Mouse (Mus musculus) kidney, postnatal 14 days (tissue): ENCODE measurements at regions not wholly inside any gene's neighbourhood (a gene's known extent, or its start where the extent isn't known, plus 50 kb on each side); places are given as distances from the start of the nearest gene placed in this dataset.

ENCODE experiments used
- DNase-seq: peaks from one replicate; pipeline ENCODE4 v3.0.0; 2022; ENCODE audit warnings: mixed read lengths

GRCm38 (mm10) chrX:99544410-99544809 is 73.3 kb upstream of the Pja1 start:
- DNase-seq: no peak

GRCm38 (mm10) chrX:99541916-99542315 is 70.8 kb upstream of the Pja1 start:
- DNase-seq: no peak

GRCm38 (mm10) chrX:99540087-99540576 is 69.1 kb upstream of the Pja1 start:
- no peak for DNase-seq

GRCm38 (mm10) chrX:99539684-99540083 is 68.6 kb upstream of the Pja1 start:
- DNase-seq: no peak

- no peak for DNase-seq
These were observed 66.7 kb upstream of the Pja1 start for GRCm38 (mm10) chrX:99537814-99538213.

GRCm38 (mm10) chrX:99534922-99535321 is 63.8 kb upstream of the Pja1 start:
- DNase-seq: peak; percentile 44

GRCm38 (mm10) chrX:99531154-99531553 is 60.1 kb upstream of the Pja1 start:
- DNase-seq: peak; percentile 36

GRCm38 (mm10) chrX:99530511-99530910 is 59.4 kb upstream of the Pja1 start:
- no peak for DNase-seq

GRCm38 (mm10) chrX:99523306-99523705 is 52.2 kb upstream of the Pja1 start:
- DNase-seq: no peak

- peak; percentile 68 for DNase-seq
These were observed 51.8 kb upstream of the Pja1 start for GRCm38 (mm10) chrX:99522830-99523229.

- no peak for DNase-seq
These were observed 51.2 kb upstream of the Pja1 start for GRCm38 (mm10) chrX:99522289-99522688.

- DNase-seq: no peak
These were observed 50.8 kb upstream of the Pja1 start for GRCm38 (mm10) chrX:99521866-99522265.
